Mouse (Mus musculus): ENCODE results near the gene Sec22b. TPM values are rescaled to one million over a fixed set of nuclear protein-coding genes. Genes with fewer than 3 reads are reported as not detected.

The Sec22b gene
- total RNA-seq, 2 experiments from 2014 or later = 37.7 to 39.7 TPM

DNA sequence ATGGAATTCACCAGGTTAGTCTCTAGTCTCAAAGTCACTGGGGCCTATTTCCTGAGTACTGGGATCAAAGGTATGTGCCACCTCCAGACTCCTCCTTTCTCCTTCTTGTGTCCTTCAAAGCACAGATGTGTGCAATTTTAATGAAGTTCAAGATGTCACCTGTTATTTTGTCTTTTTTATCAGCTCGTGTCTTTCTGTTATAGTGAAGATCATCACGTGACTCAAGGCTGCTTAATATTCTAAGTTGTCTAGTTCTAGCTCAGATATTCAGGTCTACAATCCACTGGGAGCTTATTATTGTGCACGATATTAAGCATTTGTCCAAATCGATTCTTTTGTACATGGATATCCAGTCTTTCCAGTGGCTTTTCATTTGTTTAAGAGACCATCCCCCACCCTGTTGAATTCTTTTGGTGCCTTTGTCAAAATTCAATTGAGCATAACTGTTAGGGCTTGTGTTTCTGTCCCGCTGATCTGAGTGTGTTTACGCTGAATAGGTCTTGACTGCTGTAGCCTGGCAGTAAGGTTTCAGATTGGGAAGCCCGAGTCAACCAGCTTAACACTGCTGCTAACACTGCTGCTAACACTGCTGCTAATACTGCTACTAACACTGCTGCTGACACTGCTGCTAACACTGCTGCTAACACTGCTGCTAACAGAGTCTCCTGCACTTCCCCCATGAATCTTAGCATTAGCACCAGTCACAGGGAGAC, 38.0 kb downstream of the Sec22b start:
- intact Hi-C loops (cut with DNase I) = no loop called here
- no peak for DNase-seq

- DNase-seq = no peak
- intact Hi-C loops (cut with DNase I) = no loop called here
These were observed 38.9 kb downstream of the Sec22b start for GRCm38 (mm10) chr3:97939626-97940510.

GRCm38 (mm10) chr3:97940511-97941204, 39.7 kb downstream of the Sec22b start:
- DNase-seq = no peak
- intact Hi-C loops (cut with DNase I) = no loop called here

GRCm38 (mm10) chr3:97941440-97942259, 40.7 kb downstream of the Sec22b start:
- DNase-seq = no peak
- intact Hi-C loops (cut with DNase I) = no loop called here

GRCm38 (mm10) chr3:97942260-97942950, 41.4 kb downstream of the Sec22b start:
- intact Hi-C loops (cut with DNase I) = no loop called here
- peak; percentile 16 to 23 for DNase-seq

DNA sequence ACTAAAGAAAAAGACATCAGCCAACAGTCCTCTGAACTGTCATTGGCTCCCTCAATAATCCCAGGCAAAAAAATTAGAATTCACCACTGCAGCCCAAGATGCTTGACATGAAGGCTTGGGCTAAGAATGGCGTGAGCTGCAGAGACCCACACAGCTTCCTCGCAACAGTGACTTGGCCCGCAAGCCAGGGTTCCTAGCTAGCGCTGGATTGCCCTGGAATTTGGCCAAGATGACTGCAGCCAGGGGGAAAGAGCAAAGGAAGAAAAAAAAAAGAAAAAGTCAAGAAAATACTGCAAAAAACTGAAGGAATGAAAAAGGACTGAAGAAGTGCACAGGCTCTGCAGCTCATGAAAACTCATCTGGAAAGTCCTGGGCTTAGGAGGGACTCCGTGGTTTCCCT, 43.5 kb downstream of the Sec22b start:
- intact Hi-C loops (cut with DNase I) = no loop called here
- DNase-seq = no peak

DNA sequence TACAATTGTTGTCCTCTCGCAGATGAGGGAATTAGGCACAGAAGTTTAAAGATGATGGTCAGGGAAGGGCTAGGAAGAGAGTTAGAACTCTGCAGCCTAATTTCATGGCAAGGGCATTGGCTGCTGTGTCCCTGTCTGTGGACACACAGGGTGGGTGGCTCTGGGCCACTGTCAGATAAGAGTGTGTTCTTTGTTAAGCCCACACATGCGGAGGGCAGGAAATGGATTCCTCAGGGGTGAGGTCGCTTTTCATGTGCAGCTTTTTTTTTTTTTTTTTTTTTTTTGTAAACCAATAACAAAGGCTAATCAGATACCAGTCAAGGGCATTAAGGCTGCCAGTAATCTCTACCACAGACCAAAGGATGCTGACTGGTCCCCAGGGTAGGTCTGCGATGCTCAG, 45.4 kb downstream of the Sec22b start:
- DNase-seq = no peak
- intact Hi-C loops (cut with DNase I) = no loop called here

DNA sequence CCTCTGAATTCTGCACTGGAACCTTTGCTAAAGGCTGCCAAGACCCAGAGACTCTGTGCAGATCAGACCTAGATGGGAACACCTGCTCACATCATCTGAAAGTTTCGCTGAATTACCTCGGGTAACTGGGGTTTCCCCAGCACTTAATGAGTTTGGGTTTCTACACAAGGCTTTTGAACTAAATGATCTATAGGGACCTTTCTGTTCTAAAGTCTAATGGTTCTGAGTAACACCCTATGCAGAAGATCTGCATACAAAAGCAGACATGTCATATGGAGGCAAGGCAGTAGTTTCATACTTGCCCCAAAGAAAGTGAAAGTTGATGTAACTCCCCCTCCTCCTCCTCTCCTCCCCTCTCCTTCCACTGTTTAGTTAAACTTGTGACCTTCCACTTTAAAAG, 47.5 kb downstream of the Sec22b start:
- DNase-seq = no peak
- intact Hi-C loops (cut with DNase I) = no loop called here

DNA sequence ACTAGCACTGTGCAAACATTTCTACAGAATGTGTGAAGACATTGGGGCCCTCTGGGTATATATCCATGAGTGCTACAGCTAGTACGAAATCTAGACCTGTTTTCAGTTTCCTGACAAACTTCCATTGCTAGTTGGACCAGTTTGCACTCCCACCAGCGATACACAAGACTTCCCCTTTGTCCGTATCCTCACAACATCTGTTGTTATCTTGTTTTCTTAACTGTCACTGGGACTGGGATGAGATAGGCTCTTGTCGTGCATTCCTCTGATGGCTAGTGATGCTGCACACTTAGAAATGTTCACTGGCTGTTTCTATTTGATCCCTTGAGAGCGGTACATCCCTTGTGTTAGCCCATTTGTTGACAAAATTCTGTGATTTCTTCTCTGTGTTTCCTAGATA, 49.0 kb downstream of the Sec22b start:
- no peak for DNase-seq
- intact Hi-C loops (cut with DNase I) = no loop called here

DNA sequence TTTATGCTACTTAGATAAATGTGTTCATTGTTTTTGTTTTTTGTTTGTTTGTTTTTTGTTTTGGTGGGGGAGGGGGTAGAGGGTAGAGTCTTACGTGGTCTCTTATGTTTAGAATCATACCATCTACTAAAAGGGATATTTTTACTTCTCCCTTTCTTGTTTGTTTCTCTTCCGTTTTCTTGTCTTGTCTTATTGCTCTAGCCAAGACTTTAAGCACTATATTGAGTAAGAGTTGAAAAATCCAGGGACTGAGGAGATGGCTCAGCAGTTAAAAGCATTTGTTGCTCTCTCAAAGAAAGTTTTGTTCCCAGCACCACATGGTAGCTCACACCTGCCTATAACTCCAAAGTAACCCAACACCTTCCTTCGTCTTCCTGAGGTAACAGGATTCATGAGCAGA, 50.1 kb downstream of the Sec22b start:
- no peak for DNase-seq
- intact Hi-C loops (cut with DNase I) = no loop called here

DNA sequence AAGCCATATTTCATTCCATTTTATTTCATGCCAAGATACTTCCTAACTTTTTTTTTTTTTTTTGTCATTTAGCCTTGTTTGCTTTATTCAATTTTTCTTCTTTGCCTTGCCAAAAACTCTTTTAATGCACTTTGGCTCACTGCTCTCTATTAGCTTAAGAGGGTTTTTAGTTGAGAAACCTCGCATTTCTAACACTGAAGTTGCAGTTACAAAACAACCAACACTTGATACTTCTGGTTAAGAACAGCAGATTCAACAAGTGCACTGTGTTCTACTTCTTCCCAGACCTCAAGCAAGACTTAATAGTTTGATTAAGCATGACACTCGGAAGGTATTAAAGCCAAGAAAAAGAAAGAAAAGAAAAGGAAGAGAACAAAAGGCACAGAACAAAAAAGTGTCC, 52.2 kb downstream of the Sec22b start:
- no peak for DNase-seq
- intact Hi-C loops (cut with DNase I) = no loop called here

DNA sequence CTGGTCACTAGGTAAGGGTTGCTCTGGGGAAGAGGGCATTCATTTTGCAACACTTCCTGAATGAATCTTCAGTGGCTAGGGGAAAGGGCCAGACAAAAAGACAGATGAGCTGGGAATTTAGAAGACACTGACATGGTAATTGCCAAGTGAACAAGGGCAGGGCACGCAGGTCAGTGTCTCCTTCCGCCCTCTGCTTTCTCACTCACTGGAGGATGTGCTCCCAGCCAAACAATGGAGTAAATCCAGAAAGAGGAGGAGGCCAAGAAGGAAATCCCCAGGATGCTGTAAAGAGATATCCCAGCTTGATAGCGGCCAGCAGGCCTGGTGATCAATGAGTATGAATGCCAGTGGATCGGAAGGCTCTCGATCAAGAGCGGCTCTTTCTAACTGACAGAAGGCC, 55.3 kb downstream of the Sec22b start:
- no peak for DNase-seq
- intact Hi-C loops (cut with DNase I) = no loop called here

DNA sequence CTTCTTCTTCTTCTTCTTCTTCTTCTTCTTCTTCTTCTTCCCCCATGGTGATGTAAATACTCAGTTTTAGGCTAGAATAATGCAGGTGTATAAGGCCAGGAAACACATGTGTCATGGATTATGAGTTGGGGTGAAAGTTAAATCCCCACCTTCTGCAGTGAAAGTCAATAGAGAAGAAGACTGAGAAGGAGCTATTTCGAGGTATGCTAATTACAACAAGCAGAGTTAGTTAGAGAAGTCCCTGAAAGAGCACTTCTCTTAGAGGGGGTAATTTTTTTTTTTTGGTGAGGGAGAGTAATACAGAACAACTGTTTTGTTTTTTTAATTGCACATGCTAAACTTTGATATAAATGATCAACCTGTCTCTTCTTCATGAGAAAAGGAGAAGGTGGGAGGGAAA, 55.9 kb downstream of the Sec22b start:
- intact Hi-C loops (cut with DNase I) = no loop called here

GRCm38 (mm10) chr3:97960783-97961594, 60.0 kb downstream of the Sec22b start:
- DNase-seq = no peak
- intact Hi-C loops (cut with DNase I) = no loop called here

More for the DNA sequence above, 55.9 kb downstream of the Sec22b start:
- no peak for DNase-seq

DNA sequence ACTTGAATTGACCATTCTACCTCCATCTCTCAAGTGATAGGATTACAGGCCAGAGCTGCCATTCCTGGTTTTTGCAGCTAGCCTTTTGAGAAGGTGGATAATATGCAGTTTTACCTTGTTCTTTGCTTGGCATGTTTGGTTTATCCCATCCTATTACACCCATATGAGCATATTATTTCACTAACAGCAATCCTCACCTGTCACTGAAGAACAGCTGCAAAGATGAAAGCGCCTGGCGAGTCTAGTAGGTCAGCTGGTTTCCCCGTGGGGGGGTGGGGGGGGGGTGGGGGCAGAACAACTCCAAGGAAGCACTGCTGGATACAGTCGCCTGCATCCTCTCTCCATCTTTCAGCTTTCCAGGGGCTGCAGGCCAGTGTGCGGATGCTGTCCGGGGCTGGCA, 61.0 kb downstream of the Sec22b start:
- no peak for DNase-seq
- intact Hi-C loops (cut with DNase I) = no loop called here

DNA sequence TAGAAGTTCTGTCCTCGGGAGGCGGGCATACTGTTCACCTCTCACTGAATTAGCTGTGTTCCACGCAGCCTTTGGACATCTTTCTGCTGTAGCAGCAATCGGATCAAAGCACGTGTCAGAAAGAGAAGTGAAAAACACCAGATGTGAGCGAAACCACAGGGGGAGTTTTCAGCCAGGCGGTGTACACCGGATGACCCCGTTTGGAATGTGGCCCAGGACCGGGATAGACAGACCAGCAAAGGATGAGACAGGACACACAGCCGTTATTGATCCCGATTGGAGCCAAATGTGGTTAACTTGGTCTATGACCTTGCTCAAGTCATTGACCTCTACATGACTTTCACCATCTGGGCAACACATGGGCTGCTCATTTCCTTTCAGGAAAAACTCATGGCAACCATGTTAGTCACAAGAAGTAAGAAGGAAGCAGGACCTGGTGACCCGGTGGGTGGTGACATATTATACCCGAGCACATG, 63.9 kb downstream of the Sec22b start:
- peak; percentile 41 to 42 for DNase-seq
- intact Hi-C loops (cut with DNase I) = no loop called here

DNA sequence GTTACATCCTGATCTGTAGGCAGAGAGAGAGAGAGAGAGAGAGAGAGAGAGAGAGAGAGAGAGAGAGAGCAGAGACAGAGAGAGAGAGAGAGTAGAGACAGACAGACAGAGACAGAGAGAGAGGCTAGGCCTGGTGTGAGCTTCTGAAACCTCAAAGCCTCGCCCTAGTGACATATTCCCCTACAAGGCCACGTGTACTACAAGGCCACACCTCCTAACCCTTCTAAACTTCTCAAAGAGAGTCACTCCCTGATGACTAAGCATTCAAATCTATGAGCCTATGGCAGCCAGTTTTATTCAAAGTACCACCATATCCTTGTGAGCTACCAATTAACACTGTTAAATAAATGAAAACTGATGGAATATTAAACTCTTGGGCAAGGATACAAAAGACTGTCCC, 66.6 kb downstream of the Sec22b start:
- no peak for DNase-seq
- intact Hi-C loops (cut with DNase I) = no loop called here

GRCm38 (mm10) chr3:97968191-97968590, 67.2 kb downstream of the Sec22b start:
- DNase-seq = no peak
- intact Hi-C loops (cut with DNase I) = no loop called here

DNA sequence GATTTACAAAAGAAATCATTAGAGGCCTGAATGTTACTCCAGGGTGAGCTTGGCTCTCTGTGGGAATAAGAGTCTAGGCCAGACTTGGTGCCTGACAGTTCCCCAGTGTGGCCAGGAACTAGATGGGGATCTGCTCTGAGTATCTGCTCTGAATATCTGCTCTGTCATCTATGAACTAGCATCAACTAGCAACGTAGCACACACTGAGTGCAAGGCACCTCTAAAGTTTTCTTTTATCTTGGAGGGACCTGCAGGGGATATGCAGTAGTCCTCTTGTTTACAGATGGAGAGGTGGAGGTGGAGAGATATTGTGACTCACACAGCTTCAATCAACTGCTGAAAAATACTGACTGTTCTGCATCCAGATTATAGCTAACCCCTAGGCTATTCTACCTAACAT, 68.0 kb downstream of the Sec22b start:
- intact Hi-C loops (cut with DNase I) = no loop called here
- DNase-seq = no peak
